Mouse (Mus musculus): Measurements from ENCODE around the gene Gna13.
"Not testable (repeated sequence)": the region's sequence is repeated elsewhere in the genome, so short reads cannot be mapped to it uniquely, and the experiment has no call there.

DNA sequence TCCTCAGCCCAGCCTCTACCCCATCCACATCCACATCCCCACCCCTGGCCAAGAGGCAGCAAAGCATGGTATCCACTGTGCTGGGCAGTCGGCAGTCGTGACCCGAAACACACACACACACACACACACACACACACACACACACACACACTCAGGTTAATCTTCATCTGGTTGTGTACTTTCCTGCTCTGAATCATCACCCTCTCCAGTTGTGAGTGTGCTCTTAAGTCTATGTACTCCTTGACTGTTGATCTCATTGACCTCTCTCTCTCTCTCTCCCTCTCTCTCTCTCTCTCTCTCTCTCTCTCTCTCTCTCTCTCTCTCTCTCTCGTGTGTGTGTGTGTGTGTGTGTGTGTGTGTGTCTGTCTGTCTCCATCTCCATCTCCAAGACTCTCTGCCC lies 20.0 kb upstream of the Gna13 start:
- TF ChIP-seq CTCF (IDR thresholded peaks at IDR 0.05; ENCODE audit: low read depth); EP300 (optimal IDR thresholded peaks at IDR 0.05): not testable (repeated sequence)
